Mouse (Mus musculus): ENCODE results near the gene Polr2g. TPM values are rescaled to one million over a fixed set of nuclear protein-coding genes. Genes with fewer than 3 reads are reported as not detected.

Polr2g gene
- total and polyA plus RNA-seq, 2 experiments from 2014 or later = 89.3 to 193 TPM

- TF ChIP-seq CTCF (IDR thresholded peaks at IDR 0.05; ENCODE audit: low read depth) = peak; percentile 4; the same call in 1 of the 2 replicates
- H3K27me3 ChIP-seq (ENCODE audit: insufficient read depth, low read length) = no peaks in the 10 kb centered on the region
- no peak for DNase-seq
These were observed 37.6 kb downstream of the Polr2g start for GRCm38 (mm10) chr19:8760757-8761156.

GRCm38 (mm10) chr19:8758899-8759298, 39.5 kb downstream of the Polr2g start:
- H3K4me3 ChIP-seq (ENCODE audit: low read depth, low read length) = no peak overlapping the region
- no peaks in the 10 kb centered on the region for H3K9me3 ChIP-seq (ENCODE audit: low read length)
- H3K36me3 ChIP-seq (ENCODE audit: insufficient read depth) = peaks cover 27% of the 10 kb centered on the region
- no peak for ATAC-seq
- no peak overlapping the region for H3K4me2 ChIP-seq (ENCODE audit: low read depth)
- no peaks in the 10 kb centered on the region for H3K27me3 ChIP-seq (ENCODE audit: insufficient read depth, low read length)
- DNase-seq = no peak
- 88% methylated on average over 2 of the region's 2 CpGs for WGBS
- TF ChIP-seq CTCF (IDR thresholded peaks at IDR 0.05; ENCODE audit: low read depth) = no peak
- H3K9ac ChIP-seq = no peak overlapping the region
- H3K4me1 ChIP-seq (ENCODE audit: insufficient read depth) = peaks cover 16% of the 10 kb centered on the region
- no peak overlapping the region for H3K27ac ChIP-seq (ENCODE audit: low read depth, low read length)

More at GRCm38 (mm10) chr19:8760757-8761156, 37.6 kb downstream of the Polr2g start:
- peaks cover 38% of the 10 kb centered on the region for H3K36me3 ChIP-seq (ENCODE audit: insufficient read depth)
- no peak overlapping the region for H3K4me3 ChIP-seq (ENCODE audit: low read depth, low read length)
- WGBS = 90% methylated on average over 2 of the region's 2 CpGs
- ATAC-seq = no peak
- no peak overlapping the region for H3K27ac ChIP-seq (ENCODE audit: low read depth, low read length)
- no peak overlapping the region for H3K9ac ChIP-seq
- H3K9me3 ChIP-seq (ENCODE audit: low read length) = 0 out of 2 replicates have a peak, but pooled peaks cover 5% of the 10 kb centered on the region
- H3K4me1 ChIP-seq (ENCODE audit: insufficient read depth) = peaks cover 15% of the 10 kb centered on the region
- no peak overlapping the region for H3K4me2 ChIP-seq (ENCODE audit: low read depth)

DNA sequence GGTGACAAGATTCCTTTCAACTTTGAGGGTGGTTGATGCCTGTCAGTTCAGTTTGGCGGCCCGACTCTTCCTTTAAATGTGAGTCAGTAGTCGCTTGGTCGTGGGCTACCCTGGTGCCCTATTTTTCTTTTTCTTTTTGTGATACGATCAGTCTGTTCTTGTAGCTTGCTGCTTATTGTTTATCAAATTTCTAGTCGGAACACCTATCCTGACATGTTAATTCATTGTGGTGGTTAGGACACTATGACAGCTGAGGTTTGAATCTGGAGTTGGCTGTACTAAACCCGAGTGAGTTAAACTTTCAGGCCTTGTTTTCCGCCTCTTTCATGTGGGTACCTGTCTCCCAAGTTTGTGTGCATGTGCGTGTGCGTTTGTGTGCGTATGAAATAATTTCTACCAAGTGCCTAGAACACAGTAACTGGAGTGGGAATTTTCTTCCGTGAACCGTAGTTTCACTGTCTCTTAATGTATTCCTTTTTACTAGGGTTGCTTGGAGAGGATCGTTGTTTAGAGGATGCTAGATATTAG, 40.8 kb downstream of the Polr2g start:
- DNase-seq = peak; percentile 21
- no peak for TF ChIP-seq CTCF (IDR thresholded peaks at IDR 0.05; ENCODE audit: low read depth)
- no peak for ATAC-seq
- peak overlapping the region; percentile 93 for H3K4me3 ChIP-seq (ENCODE audit: low read depth, low read length)
- no peaks in the 10 kb centered on the region for H3K27me3 ChIP-seq (ENCODE audit: insufficient read depth, low read length)
- H3K4me2 ChIP-seq (ENCODE audit: low read depth) = peak overlapping the region; percentile 63
- H3K4me1 ChIP-seq (ENCODE audit: insufficient read depth) = peaks cover 16% of the 10 kb centered on the region
- no peaks in the 10 kb centered on the region for H3K9me3 ChIP-seq (ENCODE audit: low read length)
- WGBS = 4% methylated on average over 14 of the region's 14 CpGs
- H3K9ac ChIP-seq = peak overlapping the region; percentile 92
- H3K27ac ChIP-seq (ENCODE audit: low read depth, low read length) = peak overlapping the region; percentile 89
- H3K36me3 ChIP-seq (ENCODE audit: insufficient read depth) = peaks cover 22% of the 10 kb centered on the region

- peak; percentile 96 for ATAC-seq
- no peaks in the 10 kb centered on the region for H3K9me3 ChIP-seq (ENCODE audit: low read length)
- peak within 1 kb of the TSS; percentile 89 for H3K27ac ChIP-seq (ENCODE audit: low read depth, low read length)
- H3K9ac ChIP-seq = peak within 1 kb of the TSS; percentile 92
- peaks cover 21% of the 10 kb centered on the region for H3K36me3 ChIP-seq (ENCODE audit: insufficient read depth)
- DNase-seq = peak; percentile 95
- peak within 1 kb of the TSS; percentile 93 for H3K4me3 ChIP-seq (ENCODE audit: low read depth, low read length)
- H3K4me1 ChIP-seq (ENCODE audit: insufficient read depth) = peaks cover 16% of the 10 kb centered on the region
- WGBS = 2% methylated on average over 75 of the region's 75 CpGs
- H3K4me2 ChIP-seq (ENCODE audit: low read depth) = peak within 1 kb of the TSS; percentile 63
- TF ChIP-seq CTCF (IDR thresholded peaks at IDR 0.05; ENCODE audit: low read depth) = peak; percentile 26; the same call in 1 of the 2 replicates
- H3K27me3 ChIP-seq (ENCODE audit: insufficient read depth, low read length) = no peaks in the 10 kb centered on the region
These were observed 41.6 kb downstream of the Polr2g start, which contains the start of gene Nxf1 for GRCm38 (mm10) chr19:8756635-8757387. Gene Nxf1, plus strand, starts transcription at chr19:8757073.

GRCm38 (mm10) chr19:8755652-8756051, 42.7 kb downstream of the Polr2g start:
- Histone ChIP-seq H3K4me3 (ENCODE audit: low read depth, low read length) (no peak overlapping the region), H3K4me1 (ENCODE audit: insufficient read depth) (peaks cover 16% of the 10 kb centered on the region), H3K9me3 (ENCODE audit: low read length) (no peaks in the 10 kb centered on the region), H3K9ac (no peak overlapping the region), H3K27ac (ENCODE audit: low read depth, low read length) (no peak overlapping the region), H3K4me2 (ENCODE audit: low read depth) (peak overlapping the region; percentile 63; the same call in 1 of the 2 replicates), H3K27me3 (ENCODE audit: insufficient read depth, low read length) (no peaks in the 10 kb centered on the region), H3K36me3 (ENCODE audit: insufficient read depth) (peaks cover 30% of the 10 kb centered on the region)
- no peak for TF ChIP-seq CTCF (IDR thresholded peaks at IDR 0.05; ENCODE audit: low read depth)
- no peak for DNase-seq
- ATAC-seq = no peak
- 83% methylated on average over 3 of the region's 3 CpGs for WGBS

- peaks cover 75% of the 10 kb centered on the region for H3K36me3 ChIP-seq (ENCODE audit: insufficient read depth)
- ATAC-seq (0 out of 2 replicates have a peak, but pooled peaks have one; percentile 20), DNase-seq (no peak)
- peak; percentile 43 for TF ChIP-seq CTCF (IDR thresholded peaks at IDR 0.05; ENCODE audit: low read depth)
- no peak overlapping the region for H3K4me3 ChIP-seq (ENCODE audit: low read depth, low read length)
- H3K9me3 ChIP-seq (ENCODE audit: low read length) = no peaks in the 10 kb centered on the region
- WGBS = 73% methylated on average over 2 of the region's 2 CpGs
- H3K4me1 ChIP-seq (ENCODE audit: insufficient read depth) = peaks cover 5% of the 10 kb centered on the region
- H3K9ac ChIP-seq = no peak overlapping the region
- H3K27ac ChIP-seq (ENCODE audit: low read depth, low read length) = no peak overlapping the region
- H3K27me3 ChIP-seq (ENCODE audit: insufficient read depth, low read length) = no peaks in the 10 kb centered on the region
- no peak overlapping the region for H3K4me2 ChIP-seq (ENCODE audit: low read depth)
These were observed 51.0 kb downstream of the Polr2g start for GRCm38 (mm10) chr19:8747368-8747767.

- ATAC-seq (no peak), DNase-seq (no peak)
- no peak overlapping the region for H3K9ac ChIP-seq
- no peaks in the 10 kb centered on the region for H3K27me3 ChIP-seq (ENCODE audit: insufficient read depth, low read length)
- H3K4me2 ChIP-seq (ENCODE audit: low read depth) = no peak overlapping the region
- H3K9me3 ChIP-seq (ENCODE audit: low read length) = no peaks in the 10 kb centered on the region
- H3K27ac ChIP-seq (ENCODE audit: low read depth, low read length) = no peak overlapping the region
- TF ChIP-seq CTCF (IDR thresholded peaks at IDR 0.05; ENCODE audit: low read depth) = no peak
- H3K4me3 ChIP-seq (ENCODE audit: low read depth, low read length) = no peak overlapping the region
- peaks cover 8% of the 10 kb centered on the region for H3K4me1 ChIP-seq (ENCODE audit: insufficient read depth)
- H3K36me3 ChIP-seq (ENCODE audit: insufficient read depth) = peaks cover 62% of the 10 kb centered on the region
- 96% methylated on average over 1 of the region's 1 CpGs for WGBS
These were observed 53.0 kb downstream of the Polr2g start for GRCm38 (mm10) chr19:8745382-8745781.

Other genes starting within 250 kb of the Polr2g start
Only the 30 nearest of the 33 such genes appear.
- gene Chrm1, start 134.8 kb downstream of the Polr2g start, total RNA-seq (2014; rRNA removed) = 17.0 and 17.5 TPM in 2 replicates
- 12.4 and 14.9 TPM in 2 replicates for gene Chrm1, start 134.8 kb downstream of the Polr2g start, polyA plus RNA-seq (2015; fragmentation: Nextera tagmentation; extraction: Ambion mirVana)
- 107 and 116 TPM in 2 replicates for gene Slc3a2, start 75.2 kb downstream of the Polr2g start, total RNA-seq (2014; rRNA removed)
- gene Slc3a2, start 75.2 kb downstream of the Polr2g start, polyA plus RNA-seq (2015; fragmentation: Nextera tagmentation; extraction: Ambion mirVana) = 247 and 256 TPM in 2 replicates
- 74.1 and 85.9 TPM in 2 replicates for gene Wdr74, start 62.8 kb downstream of the Polr2g start, total RNA-seq (2014; rRNA removed)
- gene Wdr74, start 62.8 kb downstream of the Polr2g start, polyA plus RNA-seq (2015; fragmentation: Nextera tagmentation; extraction: Ambion mirVana) = 98.7 and 113 TPM in 2 replicates
- not detected in 2 replicates for gene 1700092M07Rik, start 57.9 kb downstream of the Polr2g start, total RNA-seq (2014; rRNA removed)
- gene 1700092M07Rik, start 57.9 kb downstream of the Polr2g start, polyA plus RNA-seq (2015; fragmentation: Nextera tagmentation; extraction: Ambion mirVana) = 0.65 and 0.67 TPM in 2 replicates
- gene Stx5a, start 57.2 kb downstream of the Polr2g start, total RNA-seq (2014; rRNA removed) = 130 and 140 TPM in 2 replicates
- 86.4 and 97.6 TPM in 2 replicates for gene Stx5a, start 57.2 kb downstream of the Polr2g start, polyA plus RNA-seq (2015; fragmentation: Nextera tagmentation; extraction: Ambion mirVana)
- 81.7 and 114 TPM in 2 replicates for gene Nxf1, start 41.5 kb downstream of the Polr2g start, total RNA-seq (2014; rRNA removed)
- 97.1 and 97.9 TPM in 2 replicates for gene Nxf1, start 41.5 kb downstream of the Polr2g start, polyA plus RNA-seq (2015; fragmentation: Nextera tagmentation; extraction: Ambion mirVana)
- gene Tmem223, start 27.6 kb downstream of the Polr2g start, total RNA-seq (2014; rRNA removed) = 236 and 241 TPM in 2 replicates
- 269 and 334 TPM in 2 replicates for gene Tmem223, start 27.6 kb downstream of the Polr2g start, polyA plus RNA-seq (2015; fragmentation: Nextera tagmentation; extraction: Ambion mirVana)
- 17.4 and 19.6 TPM in 2 replicates for gene Tmem179b, start 24.1 kb downstream of the Polr2g start, total RNA-seq (2014; rRNA removed)
- gene Tmem179b, start 24.1 kb downstream of the Polr2g start, polyA plus RNA-seq (2015; fragmentation: Nextera tagmentation; extraction: Ambion mirVana) = 22.4 and 22.6 TPM in 2 replicates
- gene Taf6l, start 12.2 kb downstream of the Polr2g start, total RNA-seq (2014; rRNA removed) = 27.2 and 31.7 TPM in 2 replicates
- 25.1 and 25.2 TPM in 2 replicates for gene Taf6l, start 12.2 kb downstream of the Polr2g start, polyA plus RNA-seq (2015; fragmentation: Nextera tagmentation; extraction: Ambion mirVana)
- gene Zbtb3, start 4.0 kb upstream of the Polr2g start, total RNA-seq (2014; rRNA removed) = 7.0 and 7.3 TPM in 2 replicates
- 4.3 and 5.0 TPM in 2 replicates for gene Zbtb3, start 4.0 kb upstream of the Polr2g start, polyA plus RNA-seq (2015; fragmentation: Nextera tagmentation; extraction: Ambion mirVana)
- gene Ttc9c, start 20.8 kb upstream of the Polr2g start, total RNA-seq (2014; rRNA removed) = 71.9 and 72.6 TPM in 2 replicates
- gene Ttc9c, start 20.8 kb upstream of the Polr2g start, polyA plus RNA-seq (2015; fragmentation: Nextera tagmentation; extraction: Ambion mirVana) = 34.1 and 44.4 TPM in 2 replicates
- 28.2 and 38.3 TPM in 2 replicates for gene Hnrnpul2, start 21.4 kb upstream of the Polr2g start, total RNA-seq (2014; rRNA removed)
- gene Hnrnpul2, start 21.4 kb upstream of the Polr2g start, polyA plus RNA-seq (2015; fragmentation: Nextera tagmentation; extraction: Ambion mirVana) = 3.9 and 5.3 TPM in 2 replicates
- not detected in 2 replicates for gene AC129217.1, start 31.2 kb upstream of the Polr2g start, total RNA-seq (2014; rRNA removed)
- not detected in 2 replicates for gene AC129217.1, start 31.2 kb upstream of the Polr2g start, polyA plus RNA-seq (2015; fragmentation: Nextera tagmentation; extraction: Ambion mirVana)
- 81.5 and 91.5 TPM in 2 replicates for gene Bscl2, start 38.9 kb upstream of the Polr2g start, total RNA-seq (2014; rRNA removed)
- gene Bscl2, start 38.9 kb upstream of the Polr2g start, polyA plus RNA-seq (2015; fragmentation: Nextera tagmentation; extraction: Ambion mirVana) = 78.9 and 88.9 TPM in 2 replicates
- 68.0 and 78.5 TPM in 2 replicates for gene Gng3, start 40.6 kb upstream of the Polr2g start, total RNA-seq (2014; rRNA removed)
- gene Gng3, start 40.6 kb upstream of the Polr2g start, polyA plus RNA-seq (2015; fragmentation: Nextera tagmentation; extraction: Ambion mirVana) = 594 and 622 TPM in 2 replicates
- gene Lrrn4cl, start 52.2 kb upstream of the Polr2g start, total RNA-seq (2014; rRNA removed) = 1.5 and 2.6 TPM in 2 replicates
- 0.58 and 0.88 TPM in 2 replicates for gene Lrrn4cl, start 52.2 kb upstream of the Polr2g start, polyA plus RNA-seq (2015; fragmentation: Nextera tagmentation; extraction: Ambion mirVana)
- gene Ubxn1, start 72.9 kb upstream of the Polr2g start, total RNA-seq (2014; rRNA removed) = 108 and 126 TPM in 2 replicates
- gene Ubxn1, start 72.9 kb upstream of the Polr2g start, polyA plus RNA-seq (2015; fragmentation: Nextera tagmentation; extraction: Ambion mirVana) = 168 and 185 TPM in 2 replicates
- 14.2 and 36.1 TPM in 2 replicates for gene Uqcc3, start 82.3 kb upstream of the Polr2g start, total RNA-seq (2014; rRNA removed)
- gene Uqcc3, start 82.3 kb upstream of the Polr2g start, polyA plus RNA-seq (2015; fragmentation: Nextera tagmentation; extraction: Ambion mirVana) = 59.1 TPM in 2 replicates
- 5.0 and 7.2 TPM in 2 replicates for gene Lbhd1, start 85.2 kb upstream of the Polr2g start, total RNA-seq (2014; rRNA removed)
- gene Lbhd1, start 85.2 kb upstream of the Polr2g start, polyA plus RNA-seq (2015; fragmentation: Nextera tagmentation; extraction: Ambion mirVana) = 30.3 and 36.5 TPM in 2 replicates
- gene Gm49403, start 85.4 kb upstream of the Polr2g start, total RNA-seq (2014; rRNA removed) = not detected in 2 replicates
- not detected in 2 replicates for gene Gm49403, start 85.4 kb upstream of the Polr2g start, polyA plus RNA-seq (2015; fragmentation: Nextera tagmentation; extraction: Ambion mirVana)
- 26.0 and 37.5 TPM in 2 replicates for gene 1810009A15Rik, start 90.3 kb upstream of the Polr2g start, total RNA-seq (2014; rRNA removed)
- gene 1810009A15Rik, start 90.3 kb upstream of the Polr2g start, polyA plus RNA-seq (2015; fragmentation: Nextera tagmentation; extraction: Ambion mirVana) = 31.9 and 45.7 TPM in 2 replicates
- gene Gm49416, start 90.3 kb upstream of the Polr2g start, total RNA-seq (2014; rRNA removed) = 0.95 TPM in 1 of 2 replicates, not detected in the other
- gene Gm49416, start 90.3 kb upstream of the Polr2g start, polyA plus RNA-seq (2015; fragmentation: Nextera tagmentation; extraction: Ambion mirVana) = 1.4 TPM in 1 of 2 replicates, not detected in the other
- 26.1 and 29.9 TPM in 2 replicates for gene Ints5, start 94.4 kb upstream of the Polr2g start, total RNA-seq (2014; rRNA removed)
- gene Ints5, start 94.4 kb upstream of the Polr2g start, polyA plus RNA-seq (2015; fragmentation: Nextera tagmentation; extraction: Ambion mirVana) = 23.6 and 26.8 TPM in 2 replicates
- gene Ganab, start 99.5 kb upstream of the Polr2g start, total RNA-seq (2014; rRNA removed) = 67.7 and 96.7 TPM in 2 replicates
- gene Ganab, start 99.5 kb upstream of the Polr2g start, polyA plus RNA-seq (2015; fragmentation: Nextera tagmentation; extraction: Ambion mirVana) = 47.0 and 54.0 TPM in 2 replicates
- gene B3gat3, start 121.8 kb upstream of the Polr2g start, total RNA-seq (2014; rRNA removed) = 99.6 and 120 TPM in 2 replicates
- 89.3 and 94.0 TPM in 2 replicates for gene B3gat3, start 121.8 kb upstream of the Polr2g start, polyA plus RNA-seq (2015; fragmentation: Nextera tagmentation; extraction: Ambion mirVana)
- 2.3 and 3.5 TPM in 2 replicates for gene Rom1, start 130.8 kb upstream of the Polr2g start, total RNA-seq (2014; rRNA removed)
- 2.4 and 3.3 TPM in 2 replicates for gene Rom1, start 130.8 kb upstream of the Polr2g start, polyA plus RNA-seq (2015; fragmentation: Nextera tagmentation; extraction: Ambion mirVana)
- gene Eml3, start 131.0 kb upstream of the Polr2g start, total RNA-seq (2014; rRNA removed) = 5.1 and 7.3 TPM in 2 replicates
- 7.5 and 8.1 TPM in 2 replicates for gene Eml3, start 131.0 kb upstream of the Polr2g start, polyA plus RNA-seq (2015; fragmentation: Nextera tagmentation; extraction: Ambion mirVana)
- 71.2 and 86.4 TPM in 2 replicates for gene Mta2, start 143.3 kb upstream of the Polr2g start, total RNA-seq (2014; rRNA removed)
- 87.8 and 91.3 TPM in 2 replicates for gene Mta2, start 143.3 kb upstream of the Polr2g start, polyA plus RNA-seq (2015; fragmentation: Nextera tagmentation; extraction: Ambion mirVana)
- gene Tut1, start 155.3 kb upstream of the Polr2g start, total RNA-seq (2014; rRNA removed) = 20.8 and 24.5 TPM in 2 replicates
- gene Tut1, start 155.3 kb upstream of the Polr2g start, polyA plus RNA-seq (2015; fragmentation: Nextera tagmentation; extraction: Ambion mirVana) = 14.8 and 17.6 TPM in 2 replicates
- gene Eef1g, start 168.5 kb upstream of the Polr2g start, total RNA-seq (2014; rRNA removed) = 524 and 615 TPM in 2 replicates
- 250 and 269 TPM in 2 replicates for gene Eef1g, start 168.5 kb upstream of the Polr2g start, polyA plus RNA-seq (2015; fragmentation: Nextera tagmentation; extraction: Ambion mirVana)

Measured in forebrain, postnatal 0 days (tissue).